Mouse (Mus musculus) bone marrow, adult 2 months (tissue): ENCODE measurements around the gene Klhl18. TPM values are rescaled to one million over a fixed set of nuclear protein-coding genes. Genes with fewer than 3 reads are reported as not detected.
A peak's percentile ranks its signal among the peaks of the same experiment; 100 is the strongest.
"Not testable (repeated sequence)": the region's sequence is repeated elsewhere in the genome, so short reads cannot be mapped to it uniquely, and the experiment has no call there.

Experiments used
- H3K27ac ChIP-seq: fragments of 200-500 bp; 2 replicates; pipeline ENCODE4 v1.5.1; 2012; ENCODE audit warnings: low read depth, mild to moderate bottlenecking, control low read depth, inconsistent platforms, low read length; ENCODE audit not compliant: control insufficient read depth, poor library complexity, insufficient read depth
- H3K4me1 ChIP-seq: fragments of 200-500 bp; 2 replicates; pipeline ENCODE4 v1.6.1; 2011; ENCODE audit warnings: low read length; ENCODE audit not compliant: control insufficient read depth, insufficient read depth
- H3K4me3 ChIP-seq: fragments of 200-500 bp; replicated peaks from 2 replicates; pipeline ENCODE3; 2011; ENCODE audit warnings: mild to moderate bottlenecking, low read depth, low read length, control low read depth; ENCODE audit not compliant: control insufficient read depth
- CTCF ChIP-seq: fragments of 200-500 bp; IDR thresholded peaks from 2 replicates; pipeline ENCODE4 v1.5.1; 2011; ENCODE audit warnings: low read length, control low read depth; ENCODE audit not compliant: control insufficient read depth, insufficient read depth
- POLR2A ChIP-seq: fragments of 200-500 bp; IDR thresholded peaks from 2 replicates; pipeline ENCODE4 v1.6.1; 2011; ENCODE audit warnings: low read depth, mild to moderate bottlenecking, control low read depth, low read length, borderline replicate concordance; ENCODE audit not compliant: control insufficient read depth
- WGBS: fragments of 180-500 bp; shearing (Covaris S2); methylation state at CpG from one replicate; pipeline ENCODE4 v1.1.7; 2018; 5-methylcytosine and 5-hydroxymethylcytosine counted together
- polyA plus RNA-seq: library from polyadenylated mRNA; stranded (reverse); fragments of >200 nt; gene quantifications from 2 replicates; pipeline ENCODE4 v1.2.4, GENCODE M21; 2011; ENCODE audit warnings: low replicate concordance; ENCODE audit not compliant: missing spikeins, insufficient read depth, insufficient read length

Gene Klhl18
- polyA plus RNA-seq, 1 experiment = 18.4 TPM

DNA sequence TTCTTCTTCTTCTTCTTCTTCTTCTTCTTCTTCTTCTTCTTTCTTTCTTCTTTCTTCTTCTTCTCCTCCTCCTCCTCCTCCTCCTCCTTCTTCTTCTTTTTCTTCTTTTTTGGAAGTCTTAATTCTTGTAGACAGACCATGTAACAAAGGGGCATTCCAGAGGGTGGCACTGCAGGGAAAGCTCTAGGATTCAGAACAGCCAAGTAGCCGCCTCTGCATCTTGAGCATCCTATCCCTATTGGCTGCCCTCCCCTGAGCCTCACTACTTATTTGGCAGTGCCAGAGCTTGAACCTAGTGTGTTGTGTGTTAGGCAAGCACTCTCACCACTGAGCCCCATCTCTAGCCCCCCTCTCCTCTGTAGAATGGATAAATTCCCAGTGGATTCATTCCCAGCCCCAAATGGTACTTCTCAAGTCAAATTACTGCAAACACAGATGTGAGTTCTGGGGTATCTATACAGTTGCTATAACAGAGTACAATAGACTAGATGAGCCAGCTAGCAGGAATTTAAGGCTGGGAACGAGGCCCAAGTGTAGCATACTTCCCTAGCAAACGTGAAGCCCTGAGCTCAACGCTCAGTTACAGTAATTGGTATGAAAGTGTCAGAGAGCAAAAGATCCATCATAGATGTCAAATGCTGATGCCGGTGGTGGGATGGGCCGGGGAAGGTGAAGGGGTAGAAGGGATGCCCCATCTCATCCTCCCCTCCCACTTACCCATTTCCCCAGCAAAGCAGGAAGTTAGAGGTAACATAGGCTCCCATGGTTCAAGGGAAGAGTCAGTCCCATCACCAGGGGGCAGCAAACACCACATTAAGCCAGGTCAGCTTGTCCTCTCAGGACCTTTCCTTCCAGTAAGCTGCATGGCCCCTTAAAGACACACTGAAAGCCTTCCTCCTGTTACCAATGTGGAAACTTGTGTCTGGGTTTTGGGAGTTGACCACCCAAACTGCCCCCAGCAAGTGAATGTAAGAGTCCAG, 65.3 kb downstream of the Klhl18 start:
- H3K4me1 ChIP-seq = peaks cover 1% of the 10 kb centered on the region; the same call in 1 of the 2 replicates
- no peak overlapping the region for H3K4me3 ChIP-seq
- TF ChIP-seq CTCF (peak; percentile 95), POLR2A (no peak)
- WGBS = 34% methylated on average over 6 of the region's 6 CpGs
- H3K27ac ChIP-seq = no peak overlapping the region

DNA sequence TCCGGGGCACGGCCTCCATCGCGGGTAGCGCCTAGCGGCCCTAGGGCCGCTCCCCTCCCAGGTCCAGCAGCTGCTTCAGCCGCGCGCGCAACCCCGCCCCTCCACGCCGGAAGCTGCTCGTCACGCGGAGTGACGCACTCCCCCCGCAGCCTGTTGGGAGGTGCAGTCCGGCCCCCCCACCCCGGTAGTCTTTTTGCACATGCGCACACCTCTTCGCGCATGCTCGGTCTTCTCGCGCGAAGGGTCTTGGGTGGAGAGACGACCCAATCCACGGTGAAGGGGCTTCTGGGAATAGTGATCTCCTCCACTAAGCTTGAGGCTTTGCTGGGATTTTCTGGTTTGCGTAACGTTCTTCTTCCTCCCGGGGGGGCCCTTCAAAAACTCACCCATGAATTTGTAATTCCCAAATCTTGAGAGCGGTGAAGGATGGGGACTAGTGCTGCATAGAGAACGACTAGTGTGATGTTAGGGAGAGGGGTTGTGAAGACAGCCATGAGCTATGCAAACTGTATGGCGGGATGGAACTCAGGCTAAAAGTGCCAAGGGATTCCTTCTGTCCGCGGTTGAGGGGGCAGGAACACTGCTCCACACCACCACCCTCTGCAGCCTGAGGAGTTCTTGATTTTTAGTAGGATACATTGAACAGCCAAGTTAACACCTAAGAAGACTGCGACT, 68.3 kb downstream of the Klhl18 start, which contains the start of gene Ptpn23:
Ptpn23 (minus strand) TSS at position 115 of the 675 bp plus-strand sequence.
- Histone ChIP-seq H3K4me1 (peaks cover 1% of the 10 kb centered on the region; the same call in 1 of the 2 replicates), H3K4me3 (peak within 1 kb of the TSS; percentile 94), H3K27ac (peak within 1 kb of the TSS; percentile 52)
- TF ChIP-seq POLR2A (peak; percentile 19; the same call in 1 of the 2 replicates), CTCF (no peak)
- WGBS = 1% methylated on average over 39 of the region's 39 CpGs

DNA sequence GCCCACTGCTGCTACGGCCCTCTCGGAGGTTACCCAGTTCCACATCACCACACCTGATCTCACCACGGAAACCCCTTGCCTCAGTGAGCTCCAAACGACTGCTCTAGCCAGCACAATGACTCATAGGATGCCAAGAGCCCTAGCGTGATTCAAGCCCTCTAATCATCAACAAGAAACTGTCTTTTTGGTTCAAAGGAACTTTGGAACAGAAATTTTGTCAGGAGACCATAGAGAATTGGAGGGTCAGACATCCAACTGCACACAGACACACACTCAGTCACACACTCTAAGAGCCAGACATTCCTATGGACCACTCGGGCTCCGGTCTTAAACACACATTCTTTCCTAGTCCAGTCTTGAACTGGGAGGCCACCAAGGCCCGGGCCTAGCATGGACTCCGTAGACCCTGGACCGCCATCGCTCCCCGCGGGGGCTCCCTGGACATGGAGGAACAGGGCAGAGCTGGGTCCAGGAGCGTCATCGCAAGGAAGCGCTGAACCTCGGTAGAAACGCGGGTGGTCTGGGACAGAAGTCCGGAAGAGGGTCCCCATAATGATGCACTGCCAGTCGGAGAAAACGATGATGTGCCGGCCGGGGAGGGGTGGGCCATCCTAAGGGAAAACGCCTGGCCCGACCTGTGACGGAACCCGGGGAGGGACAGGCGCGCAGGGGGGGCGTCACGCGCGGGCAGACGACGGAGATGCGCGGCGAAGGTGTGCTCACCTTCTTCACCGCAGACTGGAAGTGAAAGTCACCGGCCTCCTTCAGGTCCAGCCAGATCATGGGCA, 69.0 kb downstream of the Klhl18 start:
- Histone ChIP-seq H3K4me3 (peak overlapping the region; percentile 94), H3K4me1 (peaks cover 1% of the 10 kb centered on the region; the same call in 1 of the 2 replicates), H3K27ac (peak overlapping the region; percentile 52)
- TF ChIP-seq POLR2A (no peak), CTCF (no peak)
- WGBS = 1% methylated on average over 41 of the region's 41 CpGs

DNA sequence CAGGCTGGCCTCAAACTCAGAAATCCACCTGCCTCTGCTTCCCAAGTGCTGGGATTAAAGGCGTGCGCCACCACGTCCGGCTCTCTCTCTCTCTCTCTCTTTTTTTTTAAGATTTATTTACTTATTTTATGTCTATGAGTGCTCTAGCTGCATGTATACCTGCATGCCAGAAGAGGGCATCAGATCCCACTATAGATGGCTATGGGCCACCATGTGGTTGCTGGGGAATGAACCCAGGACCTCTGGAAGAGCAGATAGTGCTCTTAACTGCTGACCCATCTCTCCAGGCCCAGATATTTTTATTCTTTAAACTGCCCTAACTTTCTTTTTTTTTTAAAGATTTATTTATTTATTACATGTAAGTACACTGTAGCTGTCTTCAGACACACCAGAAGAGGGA, 73.3 kb downstream of the Klhl18 start:
- not testable (repeated sequence) for H3K4me3 ChIP-seq, H3K27ac ChIP-seq, H3K4me1 ChIP-seq
- 81% methylated on average over 4 of the region's 4 CpGs for WGBS

DNA sequence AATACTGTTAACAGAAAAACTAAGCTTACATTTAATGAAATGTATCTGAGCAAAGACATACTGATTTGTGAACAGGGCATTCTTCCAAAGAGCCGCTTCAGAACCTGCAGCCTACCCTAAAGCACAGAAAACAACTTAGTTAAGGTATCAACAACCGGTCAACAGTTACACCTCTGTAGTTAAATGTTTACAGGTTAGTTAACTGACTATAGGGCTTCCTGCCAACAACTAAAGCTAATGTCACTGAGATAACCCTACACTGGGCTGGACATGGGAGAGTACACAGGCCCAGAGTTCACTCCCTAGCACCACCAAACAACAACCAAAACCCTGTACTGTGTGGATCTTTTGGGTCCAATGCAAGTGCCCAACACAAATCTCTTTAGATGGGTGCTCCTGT, 73.8 kb downstream of the Klhl18 start:
- H3K4me1 ChIP-seq = peaks cover 1% of the 10 kb centered on the region; the same call in 1 of the 2 replicates
- no peak overlapping the region for H3K27ac ChIP-seq
- no peak overlapping the region for H3K4me3 ChIP-seq
- TF ChIP-seq POLR2A = no peak
- TF ChIP-seq CTCF = no peak
- WGBS = 84% methylated on average over 2 of the region's 2 CpGs

DNA sequence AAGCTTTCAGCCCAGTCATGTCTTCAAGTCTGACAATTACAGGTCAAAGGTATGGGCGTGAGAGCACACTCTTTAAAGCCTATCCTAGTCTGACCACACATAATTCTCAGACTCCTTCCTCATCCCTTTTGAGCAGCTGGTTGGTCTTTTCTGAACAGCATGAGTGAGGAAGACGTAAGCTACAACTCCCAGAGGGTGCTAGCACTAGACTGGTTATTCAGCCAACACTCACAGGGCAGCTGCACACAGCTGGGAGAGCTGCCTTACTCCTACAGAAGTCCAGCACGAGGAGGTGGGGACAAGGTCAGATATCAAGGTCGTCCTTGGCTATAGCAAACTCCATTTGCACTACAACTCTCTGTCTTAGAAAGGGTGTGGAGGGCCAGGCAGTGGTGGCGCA, 75.8 kb downstream of the Klhl18 start:
- TF ChIP-seq POLR2A (no peak), CTCF (no peak)
- no peak overlapping the region for H3K27ac ChIP-seq
- 82% methylated on average over 5 of the region's 5 CpGs for WGBS
- H3K4me1 ChIP-seq = no peaks in the 10 kb centered on the region
- no peak overlapping the region for H3K4me3 ChIP-seq

DNA sequence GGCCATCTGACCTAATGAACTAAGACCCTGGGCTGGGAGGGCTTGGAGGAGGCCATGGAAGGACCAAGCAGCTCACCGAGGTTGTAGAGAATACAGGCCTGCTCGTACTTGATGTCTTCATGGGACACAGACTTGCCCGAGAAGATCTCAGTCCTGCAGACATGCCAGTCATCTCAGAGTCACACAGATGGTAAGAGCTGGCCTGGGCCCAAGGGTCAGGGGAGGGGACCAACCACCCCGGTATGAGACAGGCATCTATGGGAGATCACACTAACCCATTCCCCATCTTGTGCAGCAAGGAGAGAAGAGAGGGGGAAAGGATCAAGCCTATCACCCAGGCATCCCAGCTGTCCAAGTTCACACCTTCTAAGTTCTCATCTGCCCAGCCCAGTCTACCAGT, 83.2 kb downstream of the Klhl18 start:
- 93% methylated on average over 4 of the region's 4 CpGs for WGBS
- H3K27ac ChIP-seq = no peak overlapping the region

More for the DNA sequence above, 83.2 kb downstream of the Klhl18 start:
- Histone ChIP-seq H3K4me1 (no peaks in the 10 kb centered on the region), H3K4me3 (no peak overlapping the region)
- TF ChIP-seq CTCF (no peak), POLR2A (no peak)
